Mouse (Mus musculus) gastrocnemius, postnatal 25 days (tissue): Measurements from ENCODE around the gene Tgfb1i1. TPM values are rescaled to one million over a fixed set of nuclear protein-coding genes. Genes with fewer than 3 reads are reported as not detected.

Experiments used
- DNase-seq: peaks from one replicate; pipeline ENCODE4 v3.0.0; 2022
- total RNA-seq, 2 experiments: library from RNA; stranded (reverse); gene quantifications; 1 replicate in 1 of 2; 2 replicates in 1 of 2; pipeline ENCODE4 v1.2.3; 2021

Tgfb1i1 gene
- total RNA-seq, 2 experiments from 2014 or later = 9.0 to 10.2 TPM

GRCm38 (mm10) chr7:128244410-128245025, 2.1 kb upstream of the Tgfb1i1 start:
- no peak for DNase-seq

DNA sequence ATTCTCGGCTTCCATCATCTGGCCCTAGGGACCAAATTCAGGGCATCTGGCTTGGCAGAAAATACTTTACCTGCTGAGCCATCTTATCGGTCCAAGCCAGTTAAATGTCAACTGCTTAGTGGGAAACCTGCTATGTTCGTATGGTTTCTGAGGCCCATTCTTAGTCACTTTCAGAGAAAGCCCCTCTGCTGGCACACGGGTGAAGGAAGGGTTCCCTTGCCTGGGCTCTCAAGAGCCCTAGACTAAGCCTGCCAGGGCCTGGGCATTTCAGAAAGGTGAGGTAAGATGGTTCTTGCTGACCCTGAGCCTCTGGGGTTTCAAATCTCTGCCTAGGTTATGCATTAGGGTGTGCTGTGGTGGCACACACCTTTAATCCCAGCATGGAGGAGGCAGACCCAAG, 1.1 kb upstream of the Tgfb1i1 start:
- DNase-seq = no peak

DNA sequence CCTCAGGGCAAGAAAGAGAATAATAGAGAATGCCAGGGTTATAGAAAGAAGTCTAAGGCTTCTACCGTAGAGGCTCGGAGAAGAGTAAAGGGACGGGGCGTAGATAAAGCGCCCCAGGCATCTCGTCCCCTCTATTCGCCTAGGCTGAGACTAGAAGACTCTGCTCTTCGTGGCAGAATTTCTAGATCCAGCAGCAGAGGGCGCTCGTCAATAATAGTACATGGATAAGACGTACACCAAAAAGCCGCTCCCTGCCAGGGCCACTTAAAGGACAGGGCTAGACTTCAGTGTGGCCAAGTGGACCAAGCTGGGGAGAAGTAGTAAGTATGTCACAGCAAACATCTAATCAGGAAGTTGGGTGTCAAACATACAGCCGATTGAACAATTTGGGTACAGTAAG, 831 bp downstream of the Tgfb1i1 start:
- DNase-seq = peak; percentile 64

GRCm38 (mm10) chr7:128248081-128249042, 1.8 kb downstream of the Tgfb1i1 start:
- no peak for DNase-seq

GRCm38 (mm10) chr7:128249998-128250397, 3.4 kb downstream of the Tgfb1i1 start:
- DNase-seq = no peak

DNA sequence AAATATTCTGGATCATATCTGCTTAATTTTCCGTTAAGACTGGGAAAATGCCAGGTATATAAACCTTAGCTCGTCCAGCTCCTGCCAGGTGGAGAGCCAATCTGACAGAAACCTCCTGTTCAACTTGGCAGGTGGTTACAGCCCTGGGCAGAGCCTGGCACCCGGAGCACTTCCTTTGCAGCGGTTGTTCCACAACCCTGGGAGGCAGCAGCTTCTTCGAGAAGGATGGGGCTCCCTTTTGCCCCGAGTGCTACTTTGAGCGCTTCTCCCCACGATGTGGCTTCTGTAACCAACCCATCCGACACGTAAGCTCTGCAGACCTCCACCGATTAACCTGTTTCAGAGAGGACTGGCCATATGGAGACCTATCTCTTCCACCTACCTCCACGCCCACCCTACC, 5.3 kb downstream of the Tgfb1i1 start:
- DNase-seq = no peak

GRCm38 (mm10) chr7:128252609-128253008, 6.0 kb downstream of the Tgfb1i1 start:
- peak; percentile 33 for DNase-seq

DNA sequence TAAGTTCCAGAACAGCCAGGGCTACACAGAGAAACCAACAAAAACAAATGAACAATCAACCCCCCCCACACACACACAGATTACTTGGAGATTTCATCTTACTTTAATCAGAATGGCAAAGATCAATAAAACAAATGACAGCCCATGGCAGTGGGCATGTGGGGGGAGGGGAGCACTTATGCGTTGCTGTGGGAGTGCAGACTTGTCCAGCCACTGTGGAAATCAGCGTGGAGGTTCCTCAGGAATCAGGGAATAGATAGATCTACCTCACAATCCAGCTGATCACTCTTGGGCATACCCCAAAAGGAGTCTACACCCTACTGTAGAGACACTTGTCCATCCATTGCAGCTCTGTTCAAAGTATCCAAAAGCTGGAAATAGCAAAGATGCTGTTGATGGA, 8.4 kb downstream of the Tgfb1i1 start:
- DNase-seq = no peak

DNA sequence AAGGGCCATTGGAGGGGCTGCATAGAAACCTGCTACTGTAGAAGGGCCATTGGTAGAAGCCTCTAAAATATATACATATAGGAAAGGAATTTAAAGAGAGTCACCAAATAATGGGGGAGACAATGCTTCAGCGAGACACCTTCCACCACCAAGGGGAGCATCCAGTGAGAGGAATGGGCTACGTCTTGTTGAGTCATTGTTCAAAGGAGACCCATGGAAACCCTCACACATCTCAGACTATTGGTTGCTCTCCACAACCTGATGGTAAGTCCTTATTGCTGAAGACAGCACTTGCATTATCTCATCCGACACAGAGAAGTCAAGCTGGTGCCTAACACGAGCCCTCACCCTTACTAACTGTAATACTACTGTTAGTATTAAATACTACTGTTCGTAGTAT, 9.1 kb downstream of the Tgfb1i1 start:
- no peak for DNase-seq

GRCm38 (mm10) chr7:128256783-128257334, 10.2 kb downstream of the Tgfb1i1 start:
- no peak for DNase-seq

DNA sequence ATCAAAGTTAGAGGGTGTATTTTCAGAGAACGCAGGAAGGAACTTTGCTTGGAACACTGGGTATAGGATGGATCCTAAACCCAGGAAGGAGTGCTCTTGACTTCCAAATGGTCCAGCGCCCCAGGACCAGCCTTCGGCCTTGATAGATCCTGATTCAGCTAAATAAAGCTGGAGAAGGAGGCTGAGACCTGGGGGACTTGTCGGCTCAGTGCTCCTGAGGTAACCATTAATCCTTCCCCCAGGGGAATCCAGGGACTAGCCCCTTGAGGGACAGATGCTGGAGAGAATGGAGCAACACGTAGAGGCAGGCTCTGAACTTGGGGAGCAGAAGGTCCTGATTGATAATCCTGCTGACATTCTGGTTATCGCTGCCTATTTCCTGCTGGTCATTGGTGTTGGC, 18.8 kb downstream of the Tgfb1i1 start, which contains the start of gene Slc5a2:
Gene Slc5a2 (plus strand): TSS at position 247 of the 400 bp plus-strand sequence.
- DNase-seq = no peak

DNA sequence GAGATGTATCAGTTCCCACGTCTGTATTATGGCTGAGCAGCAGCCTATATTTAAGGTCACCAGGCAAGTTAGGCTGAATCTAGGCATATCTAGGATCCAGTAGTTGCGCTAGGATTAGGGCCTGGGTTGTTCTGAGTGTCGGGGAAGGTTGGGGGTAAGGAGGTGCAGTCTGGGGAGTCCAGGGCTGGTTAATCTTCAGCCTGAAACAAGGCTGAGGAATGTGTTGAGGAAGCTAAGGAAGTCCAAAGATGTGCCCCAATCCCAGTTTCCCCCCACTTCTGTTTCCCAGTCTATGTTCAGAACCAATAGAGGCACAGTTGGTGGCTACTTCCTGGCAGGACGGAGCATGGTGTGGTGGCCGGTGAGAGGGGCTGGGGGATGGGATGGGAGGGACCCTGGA, 19.4 kb downstream of the Tgfb1i1 start:
- DNase-seq = no peak

GRCm38 (mm10) chr7:128267391-128267790, 20.8 kb downstream of the Tgfb1i1 start:
- DNase-seq = no peak

DNA sequence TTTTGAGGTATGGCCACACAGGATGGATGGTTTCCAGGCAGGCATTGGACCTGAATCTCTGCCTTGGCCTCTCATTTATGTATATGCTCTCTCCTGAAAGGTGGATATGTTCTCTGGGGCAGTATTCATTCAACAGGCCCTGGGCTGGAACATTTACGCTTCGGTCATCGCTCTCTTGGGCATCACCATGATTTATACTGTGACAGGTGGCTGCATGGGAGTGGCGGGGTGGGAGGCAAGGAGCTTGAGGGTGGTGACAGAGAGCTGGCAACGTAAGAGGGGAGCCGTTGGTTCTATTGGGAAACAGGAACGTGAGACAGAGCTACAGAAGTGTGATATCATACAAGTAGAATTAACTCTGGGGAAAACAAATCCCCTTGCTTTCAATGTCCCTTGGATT, 21.2 kb downstream of the Tgfb1i1 start:
- no peak for DNase-seq

DNA sequence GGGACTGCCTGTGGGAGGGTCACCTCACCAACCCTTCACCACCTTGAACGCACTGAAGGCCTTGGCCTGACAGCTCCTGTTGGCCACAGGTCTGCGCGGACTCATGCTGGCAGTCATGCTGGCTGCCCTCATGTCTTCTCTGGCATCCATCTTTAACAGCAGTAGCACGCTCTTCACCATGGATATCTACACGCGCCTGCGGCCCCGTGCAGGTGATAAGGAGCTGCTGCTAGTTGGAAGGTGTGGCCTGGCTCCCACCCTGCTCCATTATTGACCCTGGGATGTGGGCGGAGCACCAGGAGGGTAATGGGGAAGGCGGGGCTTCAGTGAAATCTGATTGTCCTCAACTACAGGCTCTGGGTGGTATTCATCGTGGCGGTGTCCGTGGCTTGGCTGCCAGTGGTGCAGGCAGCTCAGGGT, 23.8 kb downstream of the Tgfb1i1 start:
- DNase-seq = no peak

- no peak for DNase-seq
Measured at GRCm38 (mm10) chr7:128271496-128271895, 24.9 kb downstream of the Tgfb1i1 start.

GRCm38 (mm10) chr7:128276051-128276450, 29.4 kb downstream of the Tgfb1i1 start:
- no peak for DNase-seq

DNA sequence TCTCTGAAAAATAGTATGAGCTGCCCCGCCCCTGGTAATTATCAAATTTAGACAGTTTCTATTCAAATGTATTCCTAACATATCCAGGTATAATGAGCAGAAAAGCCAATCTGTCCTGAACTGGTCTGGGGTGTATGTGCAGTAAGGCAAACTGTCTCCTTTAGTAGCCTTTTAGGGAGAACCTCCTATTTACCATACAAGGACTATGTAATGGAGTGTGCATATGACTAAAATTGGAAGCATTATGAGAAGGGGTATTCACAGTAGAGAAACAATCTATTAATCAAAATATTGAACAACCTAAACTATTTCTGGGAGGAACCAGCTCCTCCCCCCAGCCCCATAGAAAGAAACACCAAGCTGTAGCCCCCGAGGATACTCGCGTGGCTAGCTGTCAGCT, 33.1 kb downstream of the Tgfb1i1 start:
- no peak for DNase-seq

- no peak for DNase-seq
Measured at GRCm38 (mm10) chr7:128281765-128282164, 35.2 kb downstream of the Tgfb1i1 start.

GRCm38 (mm10) chr7:128282532-128283244, 36.1 kb downstream of the Tgfb1i1 start:
- no peak for DNase-seq

DNA sequence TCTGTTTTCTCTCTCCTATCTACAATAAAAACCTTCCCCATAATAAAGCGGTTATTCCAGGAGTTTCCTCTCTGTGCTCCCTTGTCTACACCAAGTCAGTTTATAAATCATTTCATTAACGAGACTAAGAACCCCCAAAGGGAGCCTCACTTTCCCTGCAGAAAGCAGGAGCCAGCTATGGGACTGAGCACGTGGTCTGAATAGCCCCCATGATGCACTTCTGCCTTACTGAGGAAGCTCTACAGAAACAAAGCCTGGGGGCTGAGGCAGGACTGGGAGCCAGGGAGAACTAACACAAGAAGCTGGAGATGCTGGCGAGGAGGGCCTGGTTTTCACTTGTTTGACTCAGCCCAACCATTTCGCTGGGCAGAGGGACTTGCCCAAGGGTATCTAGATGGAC, 37.4 kb downstream of the Tgfb1i1 start:
- DNase-seq = no peak

DNA sequence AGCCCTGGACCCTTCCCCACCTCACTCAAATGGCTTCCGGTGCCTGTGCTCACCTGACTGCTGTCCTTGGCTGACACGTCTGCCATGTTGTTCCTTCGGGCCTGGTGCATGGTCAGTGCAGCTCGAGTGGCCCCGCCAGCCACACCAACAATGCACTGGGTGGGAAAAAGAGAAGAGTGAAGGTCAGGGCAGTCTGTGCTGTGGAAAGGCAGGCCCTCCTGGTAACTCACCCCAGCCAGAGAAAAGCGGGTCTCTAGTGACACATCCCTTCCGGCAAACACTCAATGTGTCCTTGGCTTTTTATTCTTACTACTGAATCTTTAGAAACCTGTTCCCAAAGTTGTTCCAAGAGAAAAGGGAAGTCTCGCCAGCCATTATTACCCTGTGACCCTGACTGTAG, 38.4 kb downstream of the Tgfb1i1 start:
- no peak for DNase-seq
